Mouse (Mus musculus) olfactory bulb, adult 2 months (tissue): ENCODE results near the gene Nhsl1.

Experiments
- CTCF ChIP-seq: fragments of 200-500 bp; IDR thresholded peaks from 2 replicates; pipeline ENCODE4 v1.5.1; 2012; ENCODE audit warnings: low read depth, mild to moderate bottlenecking, low read length, moderate library complexity; ENCODE audit not compliant: insufficient read depth
- POLR2A ChIP-seq: fragments of 200-500 bp; IDR thresholded peaks from 2 replicates; pipeline ENCODE4 v1.6.1; 2012; ENCODE audit warnings: mild to moderate bottlenecking, low read depth, low read length, moderate library complexity; ENCODE audit not compliant: insufficient read depth

GRCm38 (mm10) chr10:18357212-18357611 is 38.4 kb downstream of the Nhsl1 start:
- no peak for TF ChIP-seq CTCF
- TF ChIP-seq POLR2A, result no peak
